In genomic region chr5:144948002-144948401, GRCm38 (mm10) we compare ENCODE assay signal across 28 mouse cellular contexts. TPM values are rescaled to one million over a fixed set of nuclear protein-coding genes. Genes with fewer than 3 reads are reported as not detected.
DNase-seq lines count a peak whose midpoint lies in the region; ATAC-seq and TF ChIP-seq lines count a peak whose summit lies in the region.
"Had no signal": no experiment of that assay in that cellular context is flagged by ENCODE, and none has a peak within 500 bp of the region (broad histone marks: within the 10 kb centered on the region; RNA-seq: fewer than 3 reads in every experiment).

No protein-coding gene starts in this region.

- peak; percentile 31 for DNase-seq in gastrocnemius, adult 18-20 months (ENCODE audit: low spot score)
- no peak for DNase-seq in gastrocnemius, postnatal 25 days
- DNase-seq in lung, embryonic 14.5 days = peak; percentile 15
- DNase-seq in lung, adult 2 months = no peak
- DNase-seq in lung, postnatal 36 days = peak; percentile 76
- no peak for DNase-seq in stomach, postnatal 0 days (ENCODE audit: low spot score)
- DNase-seq in cerebellum, postnatal 36 days = no peak
- no peak for DNase-seq in embryo, embryonic 9.5 days (ENCODE audit: extremely low spot score)
- DNase-seq: adrenal gland, postnatal 10 days; cerebellum, adult 18-20 months; cerebellum, postnatal 14 days; heart, adult 18-20 months; heart, postnatal 14 days; kidney, postnatal 25 days; layer of hippocampus, postnatal 36 days; retina, postnatal 1 day; right cerebral cortex, postnatal 25 days; thymus, postnatal 14 days had no signal

- TF ChIP-seq POLR2A in lung, adult 2 months (IDR thresholded peaks at IDR 0.05; ENCODE audit: borderline replicate concordance, extremely low read depth, low read depth, low read length) = no peak

- H3K36me3 ChIP-seq in lung, embryonic 14.5 days (ENCODE audit: insufficient read depth) = no peaks in the 10 kb centered on the region
- no peaks in the 10 kb centered on the region for H3K36me3 ChIP-seq in stomach, postnatal 0 days (ENCODE audit: control insufficient read depth, insufficient read depth, low read length)
- H3K36me3 ChIP-seq: embryonic facial prominence, embryonic 13.5 days; forebrain, embryonic 12.5 days; heart, embryonic 13.5 days; liver, embryonic 15.5 days; midbrain, embryonic 15.5 days; neural tube, embryonic 12.5 days had no signal

- peaks cover 13% of the 10 kb centered on the region for H3K4me1 ChIP-seq in lung, embryonic 14.5 days (ENCODE audit: insufficient read depth)
- peaks cover 38% of the 10 kb centered on the region for H3K4me1 ChIP-seq in lung, adult 2 months (ENCODE audit: control insufficient read depth, insufficient read depth, low read length)
- H3K4me1 ChIP-seq in stomach, postnatal 0 days (replicated peaks; ENCODE audit: control insufficient read depth, insufficient read depth) = peaks cover 13% of the 10 kb centered on the region
- H3K4me1 ChIP-seq: liver, embryonic 15.5 days had no signal

- H3K9me3 ChIP-seq in lung, embryonic 14.5 days (ENCODE audit: low read depth, low read length) = no peaks in the 10 kb centered on the region
- H3K9me3 ChIP-seq in stomach, postnatal 0 days (ENCODE audit: control insufficient read depth, low read length) = no peaks in the 10 kb centered on the region
- H3K9me3 ChIP-seq: embryonic facial prominence, embryonic 13.5 days; forebrain, embryonic 12.5 days; heart, embryonic 13.5 days; liver, embryonic 15.5 days; midbrain, embryonic 15.5 days; neural tube, embryonic 12.5 days had no signal

- TF ChIP-seq EP300 in stomach, postnatal 0 days (optimal IDR thresholded peaks at IDR 0.05) = no peak

- no peaks in the 10 kb centered on the region for H3K27me3 ChIP-seq in lung, embryonic 14.5 days (ENCODE audit: insufficient read depth, low read length)
- H3K27me3 ChIP-seq in stomach, postnatal 0 days (ENCODE audit: control insufficient read depth, insufficient read depth, low read length) = no peaks in the 10 kb centered on the region
- H3K27me3 ChIP-seq: embryonic facial prominence, embryonic 13.5 days; forebrain, embryonic 12.5 days; heart, embryonic 13.5 days; liver, embryonic 15.5 days; midbrain, embryonic 15.5 days; neural tube, embryonic 12.5 days had no signal

- peak; percentile 47; the same call in 1 of the 2 replicates for ATAC-seq in lung, embryonic 14.5 days (ENCODE audit: insufficient read depth)
- ATAC-seq in stomach, postnatal 0 days (ENCODE audit: low FRiP score, low TSS enrichment) = 0 out of 2 replicates have a peak, but pooled peaks have one; percentile 9
- ATAC-seq: activated CD4-positive, CD25-positive, alpha-beta regulatory T cell, adult 4 months; midbrain, embryonic 15.5 days had no signal

- no peak overlapping the region for H3K27ac ChIP-seq in lung, embryonic 14.5 days (ENCODE audit: low read depth)
- H3K27ac ChIP-seq in stomach, postnatal 0 days (replicated peaks) = peak overlapping the region; percentile 78
- H3K27ac ChIP-seq: embryonic facial prominence, embryonic 13.5 days; forebrain, embryonic 12.5 days; heart, embryonic 13.5 days; layer of hippocampus, adult 2 months; liver, embryonic 15.5 days; midbrain, embryonic 15.5 days; neural tube, embryonic 12.5 days had no signal

- TF ChIP-seq CTCF in lung, embryonic 14.5 days (IDR thresholded peaks at IDR 0.05; ENCODE audit: low read depth) = no peak
- TF ChIP-seq CTCF in lung, adult 2 months (IDR thresholded peaks at IDR 0.05; ENCODE audit: insufficient read depth, low read length) = no peak
- TF ChIP-seq CTCF in stomach, postnatal 0 days (IDR thresholded peaks at IDR 0.05; ENCODE audit: low read depth) = no peak

- WGBS in lung, embryonic 14.5 days = 42% methylated on average over 1 of the region's 1 CpGs
- 29% methylated on average over 1 of the region's 1 CpGs for WGBS in lung, adult 2 months
- WGBS in stomach, postnatal 0 days = 37% methylated on average over 1 of the region's 1 CpGs

- no peak overlapping the region for H3K9ac ChIP-seq in lung, embryonic 14.5 days
- no peak overlapping the region for H3K9ac ChIP-seq in stomach, postnatal 0 days (ENCODE audit: low read length)
- H3K9ac ChIP-seq: embryonic facial prominence, embryonic 13.5 days; forebrain, embryonic 12.5 days; heart, embryonic 13.5 days; liver, embryonic 15.5 days; midbrain, embryonic 15.5 days; neural tube, embryonic 12.5 days had no signal

- no peak overlapping the region for H3K4me2 ChIP-seq in lung, embryonic 14.5 days
- no peak overlapping the region; the same call in 1 of the 2 replicates for H3K4me2 ChIP-seq in stomach, postnatal 0 days (replicated peaks; ENCODE audit: low read depth)
- H3K4me2 ChIP-seq: embryonic facial prominence, embryonic 13.5 days; forebrain, embryonic 12.5 days; heart, embryonic 13.5 days; liver, embryonic 15.5 days; midbrain, embryonic 15.5 days; neural tube, embryonic 12.5 days had no signal

- no peak overlapping the region for H3K4me3 ChIP-seq in lung, embryonic 14.5 days (ENCODE audit: low read depth, low read length)
- H3K4me3 ChIP-seq in lung, adult 2 months (replicated peaks; ENCODE audit: extremely low read depth, low read depth, low read length) = no peak overlapping the region
- H3K4me3 ChIP-seq in stomach, postnatal 0 days (ENCODE audit: low read depth, low read length) = no peak overlapping the region
- H3K4me3 ChIP-seq: embryonic facial prominence, embryonic 13.5 days; erythroblast, embryonic 14.5 days; forebrain, embryonic 12.5 days; heart, embryonic 13.5 days; layer of hippocampus, adult 2 months; liver, embryonic 15.5 days; megakaryocyte, embryonic 14.5 days; midbrain, embryonic 15.5 days; neural tube, embryonic 12.5 days had no signal

RNA-seq across cellular contexts. Expression of gene Smurf1, which starts 17.6 kb away (rescaled TPM):
- 10 to 100 TPM in 1 of 2 experiments, 1 to 10 TPM in 1; 9.7 to 13.3 TPM for total RNA-seq in gastrocnemius, adult 18-20 months (2021)
- total RNA-seq in gastrocnemius, postnatal 25 days (2021) = 10 to 100 TPM; 11.5 to 12.6 TPM
- 27.0 and 28.3 TPM in 2 replicates for polyA plus RNA-seq in lung, embryonic 14.5 days (2014; fragmentation: Nextera tagmentation; extraction: Ambion mirVana)
- 33.5 and 34.1 TPM in 2 replicates for polyA plus RNA-seq in lung, adult 2 months (2012; rRNA removed)
- 11.2 and 11.6 TPM in 2 replicates for polyA plus RNA-seq in stomach, postnatal 0 days (2015; fragmentation: Nextera tagmentation; extraction: Ambion mirVana)

Comparison
In these comparisons a context has a peak if more than half of its experiments do, and no peak if none do; other contexts are left out.
1. DNase-seq: peak in gastrocnemius, adult 18-20 months (single experiment), lung, embryonic 14.5 days (single experiment) and lung, postnatal 36 days (single experiment); none in gastrocnemius, postnatal 25 days (single experiment), lung, adult 2 months (single experiment), stomach, postnatal 0 days (single experiment), cerebellum, postnatal 36 days (0 of 2) and embryo, embryonic 9.5 days (single experiment).